Mouse (Mus musculus) MEL (cell line): ENCODE data around the gene Cntnap1. TPM values are rescaled to one million over a fixed set of nuclear protein-coding genes. Genes with fewer than 3 reads are reported as not detected.

Experiments
- DNase-seq: peaks from one replicate; pipeline ENCODE4 v3.0.0; 2011; ENCODE audit warnings: low read depth, low spot score
- H3K27ac ChIP-seq: 2 replicates; pipeline ENCODE4 v1.5.1; 2012; ENCODE audit warnings: low read depth, mild to moderate bottlenecking, control low read depth, low read length, moderate library complexity; ENCODE audit not compliant: control insufficient read depth
- H3K27me3 ChIP-seq, 2 experiments: fragments of 150-350 bp in 1 of 2; sonication (generic) in 1 of 2; 2 replicates each; pipeline ENCODE4 v1.6.1; 2012; ENCODE audit warnings: low read length in 2 of 2, mild to moderate bottlenecking in 2 of 2, improper control_type of control experiment in 1 of 2, moderate library complexity in 1 of 2; ENCODE audit not compliant: insufficient read depth in 2 of 2, control insufficient read depth in 1 of 2
- H3K36me3 ChIP-seq, 2 experiments: 2 replicates each; pipeline ENCODE4 v1.6.1; 2012 to 2014; ENCODE audit warnings: low read length in 2 of 2, improper control_type of control experiment in 1 of 2, inconsistent platforms in 1 of 2, mild to moderate bottlenecking in 1 of 2; ENCODE audit not compliant: insufficient read depth in 2 of 2, control insufficient read depth in 1 of 2
- H3K4me1 ChIP-seq, 2 experiments: fragments of 150-350 bp in 1 of 2; sonication (generic) in 1 of 2; 2 replicates each; pipeline ENCODE4 v1.6.1; 2012; ENCODE audit warnings: low read length in 2 of 2, improper control_type of control experiment in 1 of 2, mild to moderate bottlenecking in 1 of 2; ENCODE audit not compliant: insufficient read depth in 2 of 2, control insufficient read depth in 1 of 2
- H3K4me3 ChIP-seq, 2 experiments: fragments of 150-350 bp in 1 of 2; sonication (generic) in 1 of 2; 2 replicates each; pipeline ENCODE4 v1.5.1; 2012; ENCODE audit warnings: low read depth in 2 of 2, low read length in 2 of 2, mild to moderate bottlenecking in 2 of 2, moderate library complexity in 2 of 2, control low read depth in 1 of 2, improper control_type of control experiment in 1 of 2; ENCODE audit not compliant: control insufficient read depth in 1 of 2, insufficient read depth in 1 of 2
- H3K79me2 ChIP-seq: 2 replicates; pipeline ENCODE4 v1.6.1; 2012; ENCODE audit warnings: mild to moderate bottlenecking, low read length, moderate library complexity; ENCODE audit not compliant: control insufficient read depth, poor library complexity, insufficient read depth
- H3K9ac ChIP-seq: 2 replicates; pipeline ENCODE4 v1.6.1; 2012; ENCODE audit warnings: low read depth, mild to moderate bottlenecking, control low read depth, low read length, moderate library complexity; ENCODE audit not compliant: control insufficient read depth, poor library complexity, severe bottlenecking
- H3K9me3 ChIP-seq: fragments of 150-350 bp; sonication (generic); replicated peaks from 2 replicates; pipeline ENCODE4 v1.6.1; 2012; ENCODE audit warnings: mild to moderate bottlenecking, low read length, improper control_type of control experiment, moderate library complexity; ENCODE audit not compliant: insufficient read depth
- BHLHE40 ChIP-seq: IDR thresholded peaks from 2 replicates; pipeline ENCODE4 v1.6.1; 2012; ENCODE audit warnings: low read depth, mild to moderate bottlenecking, inconsistent platforms, low read length, improper control_type of control experiment, borderline replicate concordance
- CHD1 ChIP-seq: IDR thresholded peaks from 2 replicates; pipeline ENCODE4 v1.6.1; 2012; ENCODE audit warnings: low read depth, mild to moderate bottlenecking, inconsistent platforms, low read length, improper control_type of control experiment
- CTCF ChIP-seq, 3 experiments: IDR thresholded peaks in 2 of 3; conservative IDR thresholded peaks in 1 of 3; 2 replicates each; pipeline ENCODE4 v1.5.1; 2011 to 2012; ENCODE audit warnings: low read length in 3 of 3, low read depth in 2 of 3, mild to moderate bottlenecking in 2 of 3, improper control_type of control experiment in 1 of 3, inconsistent platforms in 1 of 3, mixed read lengths in 1 of 3, moderate library complexity in 1 of 3; ENCODE audit not compliant: control insufficient read depth in 1 of 3, insufficient read depth in 1 of 3, poor library complexity in 1 of 3, severe bottlenecking in 1 of 3
- EP300 ChIP-seq, 2 experiments: IDR thresholded peaks; 2 replicates each; pipeline ENCODE4 v1.6.1; 2011; ENCODE audit warnings: improper control_type of control experiment in 2 of 2, low read length in 2 of 2, low read depth in 1 of 2, mild to moderate bottlenecking in 1 of 2
- GABPA ChIP-seq: IDR thresholded peaks from 2 replicates; pipeline ENCODE4 v1.6.1; 2012; ENCODE audit warnings: low read depth, mild to moderate bottlenecking, inconsistent platforms, low read length, improper control_type of control experiment, moderate library complexity
- HCFC1 ChIP-seq: IDR thresholded peaks from 2 replicates; pipeline ENCODE4 v1.6.1; 2012; ENCODE audit warnings: low read depth, mild to moderate bottlenecking, inconsistent platforms, low read length, improper control_type of control experiment, moderate library complexity
- MAFK ChIP-seq: IDR thresholded peaks from 2 replicates; pipeline ENCODE4 v1.6.1; 2011; ENCODE audit warnings: low read depth, mild to moderate bottlenecking, low read length, improper control_type of control experiment, borderline replicate concordance
- MAX ChIP-seq: IDR thresholded peaks from 2 replicates; pipeline ENCODE4 v1.6.1; 2011; ENCODE audit warnings: low read length, improper control_type of control experiment
- MEF2A ChIP-seq: IDR thresholded peaks from 2 replicates; pipeline ENCODE4 v1.6.1; 2014; ENCODE audit warnings: low read depth, mild to moderate bottlenecking, inconsistent platforms, low read length, improper control_type of control experiment; ENCODE audit not compliant: poor library complexity, insufficient replicate concordance, severe bottlenecking; ENCODE audit errors: extremely low read depth
- MYC ChIP-seq: IDR thresholded peaks from 2 replicates; pipeline ENCODE4 v1.6.1; 2011; ENCODE audit warnings: low read depth, mild to moderate bottlenecking, low read length, improper control_type of control experiment, moderate library complexity
- NELFE ChIP-seq: IDR thresholded peaks from 2 replicates; pipeline ENCODE4 v1.6.1; 2011; ENCODE audit warnings: low read depth, low read length, improper control_type of control experiment
- NRF1 ChIP-seq: IDR thresholded peaks from 2 replicates; pipeline ENCODE4 v1.6.1; 2014; ENCODE audit warnings: low read depth, mild to moderate bottlenecking, inconsistent platforms, low read length, improper control_type of control experiment, moderate library complexity; ENCODE audit not compliant: poor library complexity, insufficient read depth, severe bottlenecking
- POLR2AphosphoS2 ChIP-seq: IDR thresholded peaks from 2 replicates; pipeline ENCODE4 v1.6.1; 2011; ENCODE audit warnings: low read length, improper control_type of control experiment
- POLR2AphosphoS5 ChIP-seq: IDR thresholded peaks from 2 replicates; pipeline ENCODE4 v1.6.1; 2012; ENCODE audit warnings: low read depth, borderline replicate concordance, mild to moderate bottlenecking, inconsistent platforms, low read length, moderate library complexity, mixed read lengths
- RAD21 ChIP-seq: IDR thresholded peaks from 2 replicates; pipeline ENCODE4 v1.6.1; 2011; ENCODE audit warnings: mild to moderate bottlenecking, low read depth, low read length, improper control_type of control experiment
- SIN3A ChIP-seq: IDR thresholded peaks from 2 replicates; pipeline ENCODE4 v1.6.1; 2012; ENCODE audit warnings: low read length, improper control_type of control experiment, inconsistent platforms
- SMC3 ChIP-seq: IDR thresholded peaks from 2 replicates; pipeline ENCODE4 v1.6.1; 2011; ENCODE audit warnings: low read depth, low read length, improper control_type of control experiment
- TBP ChIP-seq: IDR thresholded peaks from 2 replicates; pipeline ENCODE4 v1.8.0; 2011; ENCODE audit warnings: low read depth, low read length, improper control_type of control experiment
- USF2 ChIP-seq, 2 experiments: IDR thresholded peaks; 2 replicates each; pipeline ENCODE4 v1.6.1; 2011 to 2012; ENCODE audit warnings: improper control_type of control experiment in 2 of 2, low read length in 2 of 2, borderline replicate concordance in 1 of 2, inconsistent platforms in 1 of 2, low read depth in 1 of 2, mild to moderate bottlenecking in 1 of 2; ENCODE audit not compliant: insufficient read depth in 1 of 2
- ZKSCAN1 ChIP-seq: IDR thresholded peaks from 2 replicates; pipeline ENCODE4 v1.6.1; 2012; ENCODE audit warnings: low read depth, mild to moderate bottlenecking, inconsistent platforms, low read length, improper control_type of control experiment, moderate library complexity
- polyA plus RNA-seq, 2 experiments: library from polyadenylated mRNA; stranded (reverse) in 1 of 2; unstranded in 1 of 2; fragments of >175 nt in 1 of 2; fragments of >200 nt in 1 of 2; gene quantifications; 2 replicates each; pipeline versions ENCODE4 v1.2.1 to v1.2.4; 2012; ENCODE audit warnings: low replicate concordance in 2 of 2, low read depth in 1 of 2; ENCODE audit not compliant: insufficient read length in 2 of 2, insufficient read depth in 1 of 2, missing spikeins in 1 of 2
- total RNA-seq: library from RNA; depleted of rRNA; stranded (reverse); fragments of 300-350 nt; gene quantifications from 2 replicates; pipeline ENCODE4 v1.2.3, GENCODE M21; 2012

Cntnap1 gene
- total and polyA plus RNA-seq, 3 experiments, result 0.01 TPM; not detected in 2

DNA sequence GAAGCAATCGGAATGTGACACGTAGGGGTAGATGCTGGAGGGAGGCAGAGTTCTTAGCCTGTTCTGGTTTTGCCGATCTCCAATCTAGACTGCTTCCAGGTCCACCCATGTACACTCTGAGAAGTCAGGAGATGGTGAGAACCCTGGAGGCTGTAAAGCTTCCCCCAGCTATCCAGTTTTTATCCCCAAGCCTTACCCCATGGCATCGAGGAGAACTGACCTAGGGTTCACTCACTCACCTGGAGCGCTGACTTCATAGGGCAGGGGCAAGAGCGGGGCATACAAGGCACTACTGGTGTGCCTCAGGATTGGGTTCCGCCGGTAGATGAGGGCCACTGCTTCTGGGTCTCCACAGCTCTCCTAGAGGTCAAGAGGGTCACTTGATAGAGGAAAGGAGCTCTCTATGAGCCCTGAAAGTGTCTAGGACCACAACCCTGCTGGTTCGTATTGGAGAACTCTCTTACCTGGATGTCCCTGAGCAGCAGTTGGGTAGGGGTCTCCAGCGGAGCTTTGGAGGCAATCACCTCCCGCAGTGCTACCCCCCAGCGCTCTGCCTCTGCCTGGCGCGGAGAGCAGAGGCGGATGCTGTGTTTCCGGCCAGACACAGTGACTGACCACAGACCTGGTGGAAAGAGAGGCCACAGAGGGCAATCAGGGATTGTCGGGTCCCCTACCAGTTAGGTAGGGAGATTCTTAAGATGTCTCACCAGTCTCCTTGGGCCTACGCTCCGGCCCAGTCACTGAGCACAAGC lies 2.9 kb upstream of the Cntnap1 start:
- no peak for TF ChIP-seq TBP
- no peak for TF ChIP-seq POLR2AphosphoS5
- TF ChIP-seq ZKSCAN1, result no peak
- no peak for TF ChIP-seq GABPA
- TF ChIP-seq MAFK, result no peak
- TF ChIP-seq NRF1, result no peak
- TF ChIP-seq BHLHE40, result no peak
- TF ChIP-seq MAX, result no peak
- Histone ChIP-seq H3K79me2 (no peaks in the 10 kb centered on the region; the same call in 1 of the 2 replicates), H3K27me3 (peaks cover 0 to 2% of the 10 kb centered on the region in 2 experiments; a peak in 2 of 4 replicates), H3K4me3 (no peak overlapping the region), H3K27ac (no peak overlapping the region), H3K9me3 (no peaks in the 10 kb centered on the region), H3K36me3 (peaks cover 0 to 2% of the 10 kb centered on the region in 2 experiments; a peak in 1 of 4 replicates), H3K9ac (no peak overlapping the region), H3K4me1 (peaks cover 0 to 13% of the 10 kb centered on the region in 2 experiments; a peak in 2 of 4 replicates)
- DNase-seq, result no peak

- H3K27me3 ChIP-seq, result peaks cover 0 to 2% of the 10 kb centered on the region in 2 experiments; a peak in 2 of 4 replicates
- H3K9ac ChIP-seq, result no peak overlapping the region
- no peaks in the 10 kb centered on the region; the same call in 1 of the 2 replicates for H3K79me2 ChIP-seq
- DNase-seq, result no peak
- peaks cover 0 to 15% of the 10 kb centered on the region in 2 experiments; a peak in 2 of 4 replicates for H3K4me1 ChIP-seq
- peaks cover 0 to 5% of the 10 kb centered on the region in 2 experiments; a peak in 2 of 4 replicates for H3K36me3 ChIP-seq
- no peak overlapping the region for H3K27ac ChIP-seq
- H3K9me3 ChIP-seq, result no peaks in the 10 kb centered on the region
- no peak overlapping the region for H3K4me3 ChIP-seq
- no peak for TF ChIP-seq HCFC1
- no peak for TF ChIP-seq SIN3A
- no peak for TF ChIP-seq USF2 (IDR thresholded peaks at IDR 0.05; ENCODE audit: borderline replicate concordance in 1 of 2, insufficient read depth in 1 of 2, low read depth in 1 of 2, low read length in 2 of 2)
- no peak for TF ChIP-seq CTCF (IDR thresholded peaks at IDR 0.05 in 2 of 3, conservative IDR thresholded peaks at IDR 0.05 in 1 of 3; ENCODE audit: control insufficient read depth in 1 of 3, insufficient read depth in 1 of 3, low read depth in 2 of 3, low read length in 3 of 3, poor library complexity in 1 of 3, severe bottlenecking in 1 of 3)
- TF ChIP-seq NRF1, result no peak
- no peak for TF ChIP-seq EP300 (IDR thresholded peaks at IDR 0.05; ENCODE audit: low read depth in 1 of 2, low read length in 2 of 2)
- no peak for TF ChIP-seq RAD21
- TF ChIP-seq NELFE, result no peak
- TF ChIP-seq MEF2A, result no peak
- TF ChIP-seq MYC, result no peak
- no peak for TF ChIP-seq CHD1
- no peak for TF ChIP-seq BHLHE40
- TF ChIP-seq SMC3, result no peak
- no peak for TF ChIP-seq POLR2AphosphoS5
- TF ChIP-seq POLR2AphosphoS2, result no peak
Observed at GRCm38 (mm10) chr11:101167963-101168300, 2.4 kb upstream of the Cntnap1 start.
